Mouse (Mus musculus) heart, adult 8-10 months (tissue): ENCODE results near the gene Cyp3a41a. TPM values are rescaled to one million over a fixed set of nuclear protein-coding genes. Genes with fewer than 3 reads are reported as not detected.
"Not testable (repeated sequence)": the region's sequence is repeated elsewhere in the genome, so short reads cannot be mapped to it uniquely, and the experiment has no call there.

ENCODE experiments used
- DNase-seq: peaks from one replicate; pipeline ENCODE4 v3.0.0; 2022; ENCODE audit warnings: low spot score
- total RNA-seq, 4 experiments: library from RNA; stranded (reverse); gene quantifications; 2 replicates each; pipeline ENCODE4 v1.2.4; 2022

Gene Cyp3a41a
- not detected for total RNA-seq

GRCm38 (mm10) chr5:145720036-145720435 lies at the start of gene Cyp3a41a:
Gene Cyp3a41a, minus strand, starts transcription at chr5:145720136.
- DNase-seq = not testable (repeated sequence)

- not testable (repeated sequence) for DNase-seq
Observed at GRCm38 (mm10) chr5:145737512-145737911, 17.6 kb upstream of the Cyp3a41a start.

DNA sequence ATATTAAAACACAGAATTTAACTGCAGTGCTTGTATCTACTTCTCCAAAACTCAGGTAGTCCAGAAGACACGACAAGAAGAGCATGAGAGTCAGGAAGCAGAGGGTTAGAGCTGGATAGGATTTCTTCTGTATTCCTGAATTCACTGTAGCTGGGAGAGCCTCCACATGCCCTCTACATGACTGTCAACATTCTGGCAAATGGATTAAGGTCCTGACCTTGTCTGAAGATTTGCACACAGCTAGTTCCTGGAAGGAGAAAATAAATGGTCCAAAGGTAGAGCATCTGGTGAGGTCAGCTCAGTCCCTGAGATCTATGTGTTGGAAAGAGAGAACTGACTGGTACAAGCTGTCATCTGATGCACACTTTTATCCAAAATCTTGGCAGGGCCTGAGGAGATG lies 5.6 kb downstream of the Cyp3a41a start:
- not testable (repeated sequence) for DNase-seq

GRCm38 (mm10) chr5:145707372-145707771 lies 12.6 kb downstream of the Cyp3a41a start:
- not testable (repeated sequence) for DNase-seq

GRCm38 (mm10) chr5:145662007-145662406 lies 57.9 kb downstream of the Cyp3a41a start:
- DNase-seq = no peak

GRCm38 (mm10) chr5:145647779-145648178 lies 72.2 kb downstream of the Cyp3a41a start:
- no peak for DNase-seq

Other genes with a start within 250 kb of the Cyp3a41a start
- not detected for gene Cyp3a41b, start 135.4 kb downstream of the Cyp3a41a start, total RNA-seq
- not detected for gene Cyp3a44, start 85.7 kb upstream of the Cyp3a41a start, total RNA-seq
- gene Cyp3a11, start 159.8 kb upstream of the Cyp3a41a start, total RNA-seq = not detected